Mouse (Mus musculus) MEL (cell line): ENCODE data around the gene Hint2. TPM values are rescaled to one million over a fixed set of nuclear protein-coding genes. Genes with fewer than 3 reads are reported as not detected.

Source experiments
- DNase-seq: peaks from one replicate; pipeline ENCODE4 v3.0.0; 2011; ENCODE audit warnings: low read depth, low spot score
- H3K27ac ChIP-seq: 2 replicates; pipeline ENCODE4 v1.5.1; 2012; ENCODE audit warnings: low read depth, mild to moderate bottlenecking, control low read depth, low read length, moderate library complexity; ENCODE audit not compliant: control insufficient read depth
- H3K27me3 ChIP-seq, 2 experiments: fragments of 150-350 bp in 1 of 2; sonication (generic) in 1 of 2; 2 replicates each; pipeline ENCODE4 v1.6.1; 2012; ENCODE audit warnings: low read length in 2 of 2, mild to moderate bottlenecking in 2 of 2, improper control_type of control experiment in 1 of 2, moderate library complexity in 1 of 2; ENCODE audit not compliant: insufficient read depth in 2 of 2, control insufficient read depth in 1 of 2
- H3K36me3 ChIP-seq, 2 experiments: 2 replicates each; pipeline ENCODE4 v1.6.1; 2012 to 2014; ENCODE audit warnings: low read length in 2 of 2, improper control_type of control experiment in 1 of 2, inconsistent platforms in 1 of 2, mild to moderate bottlenecking in 1 of 2; ENCODE audit not compliant: insufficient read depth in 2 of 2, control insufficient read depth in 1 of 2
- H3K4me1 ChIP-seq, 2 experiments: fragments of 150-350 bp in 1 of 2; sonication (generic) in 1 of 2; 2 replicates each; pipeline ENCODE4 v1.6.1; 2012; ENCODE audit warnings: low read length in 2 of 2, improper control_type of control experiment in 1 of 2, mild to moderate bottlenecking in 1 of 2; ENCODE audit not compliant: insufficient read depth in 2 of 2, control insufficient read depth in 1 of 2
- H3K4me3 ChIP-seq, 2 experiments: fragments of 150-350 bp in 1 of 2; sonication (generic) in 1 of 2; 2 replicates each; pipeline ENCODE4 v1.5.1; 2012; ENCODE audit warnings: low read depth in 2 of 2, low read length in 2 of 2, mild to moderate bottlenecking in 2 of 2, moderate library complexity in 2 of 2, control low read depth in 1 of 2, improper control_type of control experiment in 1 of 2; ENCODE audit not compliant: control insufficient read depth in 1 of 2, insufficient read depth in 1 of 2
- H3K79me2 ChIP-seq: 2 replicates; pipeline ENCODE4 v1.6.1; 2012; ENCODE audit warnings: mild to moderate bottlenecking, low read length, moderate library complexity; ENCODE audit not compliant: control insufficient read depth, poor library complexity, insufficient read depth
- H3K9ac ChIP-seq: 2 replicates; pipeline ENCODE4 v1.6.1; 2012; ENCODE audit warnings: low read depth, mild to moderate bottlenecking, control low read depth, low read length, moderate library complexity; ENCODE audit not compliant: control insufficient read depth, poor library complexity, severe bottlenecking
- H3K9me3 ChIP-seq: fragments of 150-350 bp; sonication (generic); replicated peaks from 2 replicates; pipeline ENCODE4 v1.6.1; 2012; ENCODE audit warnings: mild to moderate bottlenecking, low read length, improper control_type of control experiment, moderate library complexity; ENCODE audit not compliant: insufficient read depth
- CHD1 ChIP-seq: IDR thresholded peaks from 2 replicates; pipeline ENCODE4 v1.6.1; 2012; ENCODE audit warnings: low read depth, mild to moderate bottlenecking, inconsistent platforms, low read length, improper control_type of control experiment
- CHD2 ChIP-seq: IDR thresholded peaks from 2 replicates; pipeline ENCODE4 v1.6.1; 2011; ENCODE audit warnings: low read length, improper control_type of control experiment
- CTCF ChIP-seq, 3 experiments: IDR thresholded peaks in 2 of 3; conservative IDR thresholded peaks in 1 of 3; 2 replicates each; pipeline ENCODE4 v1.5.1; 2011 to 2012; ENCODE audit warnings: low read length in 3 of 3, low read depth in 2 of 3, mild to moderate bottlenecking in 2 of 3, improper control_type of control experiment in 1 of 3, inconsistent platforms in 1 of 3, mixed read lengths in 1 of 3, moderate library complexity in 1 of 3; ENCODE audit not compliant: control insufficient read depth in 1 of 3, insufficient read depth in 1 of 3, poor library complexity in 1 of 3, severe bottlenecking in 1 of 3
- ELF1 ChIP-seq: IDR thresholded peaks from 2 replicates; pipeline ENCODE4 v1.6.1; 2014; ENCODE audit warnings: low read depth, mild to moderate bottlenecking, inconsistent platforms, low read length, improper control_type of control experiment, moderate library complexity
- EP300 ChIP-seq, 2 experiments: IDR thresholded peaks; 2 replicates each; pipeline ENCODE4 v1.6.1; 2011; ENCODE audit warnings: improper control_type of control experiment in 2 of 2, low read length in 2 of 2, low read depth in 1 of 2, mild to moderate bottlenecking in 1 of 2
- ETS1 ChIP-seq: IDR thresholded peaks from 2 replicates; pipeline ENCODE4 v1.6.1; 2012; ENCODE audit warnings: low read depth, mild to moderate bottlenecking, inconsistent platforms, low read length, improper control_type of control experiment, moderate library complexity
- GATA1 ChIP-seq: IDR thresholded peaks from 2 replicates; pipeline ENCODE4 v1.6.1; 2011; ENCODE audit warnings: low read depth, low read length, improper control_type of control experiment
- JUND ChIP-seq: IDR thresholded peaks from 2 replicates; pipeline ENCODE4 v1.6.1; 2011; ENCODE audit warnings: low read depth, mild to moderate bottlenecking, improper control_type of control experiment, low read length
- KAT2A ChIP-seq: conservative IDR thresholded peaks from 2 replicates; pipeline ENCODE4 v1.6.1; 2012; ENCODE audit warnings: low read depth, low read length, improper control_type of control experiment, inconsistent platforms
- MAFK ChIP-seq: IDR thresholded peaks from 2 replicates; pipeline ENCODE4 v1.6.1; 2011; ENCODE audit warnings: low read depth, mild to moderate bottlenecking, low read length, improper control_type of control experiment, borderline replicate concordance
- MAX ChIP-seq: IDR thresholded peaks from 2 replicates; pipeline ENCODE4 v1.6.1; 2011; ENCODE audit warnings: low read length, improper control_type of control experiment
- MAZ ChIP-seq: IDR thresholded peaks from 2 replicates; pipeline ENCODE4 v1.6.1; 2012; ENCODE audit warnings: low read depth, mild to moderate bottlenecking, inconsistent platforms, low read length, improper control_type of control experiment
- MEF2A ChIP-seq: IDR thresholded peaks from 2 replicates; pipeline ENCODE4 v1.6.1; 2014; ENCODE audit warnings: low read depth, mild to moderate bottlenecking, inconsistent platforms, low read length, improper control_type of control experiment; ENCODE audit not compliant: poor library complexity, insufficient replicate concordance, severe bottlenecking; ENCODE audit errors: extremely low read depth
- MXI1 ChIP-seq: IDR thresholded peaks from 2 replicates; pipeline ENCODE4 v1.6.1; 2011; ENCODE audit warnings: mild to moderate bottlenecking, low read depth, low read length, improper control_type of control experiment
- MYB ChIP-seq: IDR thresholded peaks from 2 replicates; pipeline ENCODE4 v1.6.1; 2011; ENCODE audit warnings: mild to moderate bottlenecking, low read depth, low read length, improper control_type of control experiment
- NRF1 ChIP-seq: IDR thresholded peaks from 2 replicates; pipeline ENCODE4 v1.6.1; 2014; ENCODE audit warnings: low read depth, mild to moderate bottlenecking, inconsistent platforms, low read length, improper control_type of control experiment, moderate library complexity; ENCODE audit not compliant: poor library complexity, insufficient read depth, severe bottlenecking
- POLR2A ChIP-seq, 2 experiments: IDR thresholded peaks; 2 replicates each; pipeline ENCODE4 v1.6.1; 2011 to 2012; ENCODE audit warnings: low read length in 2 of 2, mild to moderate bottlenecking in 2 of 2, control low read depth in 1 of 2, improper control_type of control experiment in 1 of 2, low read depth in 1 of 2, moderate library complexity in 1 of 2; ENCODE audit not compliant: control insufficient read depth in 1 of 2, insufficient read depth in 1 of 2, poor library complexity in 1 of 2
- POLR2AphosphoS2 ChIP-seq: IDR thresholded peaks from 2 replicates; pipeline ENCODE4 v1.6.1; 2011; ENCODE audit warnings: low read length, improper control_type of control experiment
- POLR2AphosphoS5 ChIP-seq: IDR thresholded peaks from 2 replicates; pipeline ENCODE4 v1.6.1; 2012; ENCODE audit warnings: low read depth, borderline replicate concordance, mild to moderate bottlenecking, inconsistent platforms, low read length, moderate library complexity, mixed read lengths
- RAD21 ChIP-seq: IDR thresholded peaks from 2 replicates; pipeline ENCODE4 v1.6.1; 2011; ENCODE audit warnings: mild to moderate bottlenecking, low read depth, low read length, improper control_type of control experiment
- RCOR1 ChIP-seq: IDR thresholded peaks from 2 replicates; pipeline ENCODE4 v1.6.1; 2012; ENCODE audit warnings: low read depth, mild to moderate bottlenecking, inconsistent platforms, low read length, improper control_type of control experiment
- SIN3A ChIP-seq: IDR thresholded peaks from 2 replicates; pipeline ENCODE4 v1.6.1; 2012; ENCODE audit warnings: low read length, improper control_type of control experiment, inconsistent platforms
- SMC3 ChIP-seq: IDR thresholded peaks from 2 replicates; pipeline ENCODE4 v1.6.1; 2011; ENCODE audit warnings: low read depth, low read length, improper control_type of control experiment
- TAL1 ChIP-seq: IDR thresholded peaks from 2 replicates; pipeline ENCODE4 v1.6.1; 2012; ENCODE audit warnings: mild to moderate bottlenecking, inconsistent platforms, low read length, moderate library complexity, mixed read lengths
- TBP ChIP-seq: IDR thresholded peaks from 2 replicates; pipeline ENCODE4 v1.8.0; 2011; ENCODE audit warnings: low read depth, low read length, improper control_type of control experiment
- TCF12 ChIP-seq: IDR thresholded peaks from 2 replicates; pipeline ENCODE4 v1.6.1; 2014; ENCODE audit warnings: low read depth, mild to moderate bottlenecking, inconsistent platforms, low read length, improper control_type of control experiment, moderate library complexity
- USF1 ChIP-seq: IDR thresholded peaks from 2 replicates; pipeline ENCODE4 v1.6.1; 2014; ENCODE audit warnings: low read depth, mild to moderate bottlenecking, inconsistent platforms, low read length, improper control_type of control experiment, moderate library complexity
- USF2 ChIP-seq, 2 experiments: IDR thresholded peaks; 2 replicates each; pipeline ENCODE4 v1.6.1; 2011 to 2012; ENCODE audit warnings: improper control_type of control experiment in 2 of 2, low read length in 2 of 2, borderline replicate concordance in 1 of 2, inconsistent platforms in 1 of 2, low read depth in 1 of 2, mild to moderate bottlenecking in 1 of 2; ENCODE audit not compliant: insufficient read depth in 1 of 2
- ZKSCAN1 ChIP-seq: IDR thresholded peaks from 2 replicates; pipeline ENCODE4 v1.6.1; 2012; ENCODE audit warnings: low read depth, mild to moderate bottlenecking, inconsistent platforms, low read length, improper control_type of control experiment, moderate library complexity
- ZNF384 ChIP-seq: IDR thresholded peaks from 2 replicates; pipeline ENCODE4 v1.6.1; 2012; ENCODE audit warnings: low read depth, mild to moderate bottlenecking, inconsistent platforms, low read length, improper control_type of control experiment
- polyA plus RNA-seq, 2 experiments: library from polyadenylated mRNA; stranded (reverse) in 1 of 2; unstranded in 1 of 2; fragments of >175 nt in 1 of 2; fragments of >200 nt in 1 of 2; gene quantifications; 2 replicates each; pipeline versions ENCODE4 v1.2.1 to v1.2.4; 2012; ENCODE audit warnings: low replicate concordance in 2 of 2, low read depth in 1 of 2; ENCODE audit not compliant: insufficient read length in 2 of 2, insufficient read depth in 1 of 2, missing spikeins in 1 of 2
- total RNA-seq: library from RNA; depleted of rRNA; stranded (reverse); fragments of 300-350 nt; gene quantifications from 2 replicates; pipeline ENCODE4 v1.2.3, GENCODE M21; 2012

Gene Hint2
- total and polyA plus RNA-seq, 3 experiments, result 33.2 to 254 (median 46.4) TPM

GRCm38 (mm10) chr4:43694439-43695248, 38.4 kb upstream of the Hint2 start (continued):
- TF ChIP-seq USF1, result no peak
- no peak for TF ChIP-seq RAD21
- peak; percentile 81; the same call in 1 of the 2 replicates for TF ChIP-seq MEF2A
- TF ChIP-seq ELF1, result no peak
- no peak for TF ChIP-seq CTCF (IDR thresholded peaks at IDR 0.05 in 2 of 3, conservative IDR thresholded peaks at IDR 0.05 in 1 of 3; ENCODE audit: control insufficient read depth in 1 of 3, insufficient read depth in 1 of 3, low read depth in 2 of 3, low read length in 3 of 3, poor library complexity in 1 of 3, severe bottlenecking in 1 of 3)
- TF ChIP-seq NRF1, result no peak
- TF ChIP-seq MXI1, result peak; percentile 63
- TF ChIP-seq CHD2, result no peak
- TF ChIP-seq CHD1, result no peak
- peak; percentile 75; the same call in 1 of the 2 replicates for TF ChIP-seq RCOR1
- TF ChIP-seq MAZ, result no peak

- H3K79me2 ChIP-seq, result no peaks in the 10 kb centered on the region
- peaks cover 4 to 28% of the 10 kb centered on the region in 2 experiments for H3K4me1 ChIP-seq
- no peak overlapping the region for H3K4me3 ChIP-seq
- no peak for TF ChIP-seq TCF12
- no peak for TF ChIP-seq MAZ
- TF ChIP-seq CHD2, result no peak
- no peak for TF ChIP-seq SMC3
- peak; percentile 19; the same call in 1 of the 2 replicates for TF ChIP-seq TAL1
- TF ChIP-seq RCOR1, result no peak
- no peak for TF ChIP-seq SIN3A
- TF ChIP-seq MEF2A, result no peak
- no peak for TF ChIP-seq USF2 (IDR thresholded peaks at IDR 0.05; ENCODE audit: borderline replicate concordance in 1 of 2, insufficient read depth in 1 of 2, low read depth in 1 of 2, low read length in 2 of 2)
- TF ChIP-seq ETS1, result peak; percentile 39; the same call in 1 of the 2 replicates
- TF ChIP-seq MAFK, result no peak
- no peak for TF ChIP-seq JUND
- no peak for TF ChIP-seq TBP
- TF ChIP-seq EP300 (IDR thresholded peaks at IDR 0.05; ENCODE audit: low read depth in 1 of 2, low read length in 2 of 2), result peak; percentile 20 to 67; a peak in 3 of 4 replicates
- TF ChIP-seq POLR2A (IDR thresholded peaks at IDR 0.05; ENCODE audit: control insufficient read depth in 1 of 2, insufficient read depth in 1 of 2, low read depth in 1 of 2, low read length in 2 of 2, poor library complexity in 1 of 2), result no peak
- no peak for TF ChIP-seq ZNF384
- TF ChIP-seq POLR2AphosphoS2, result no peak
- TF ChIP-seq POLR2AphosphoS5, result no peak
- TF ChIP-seq MYB, result no peak
- 0 out of 2 replicates have a peak, but pooled peaks have one; percentile 25 for TF ChIP-seq GATA1
- no peak for TF ChIP-seq KAT2A
- TF ChIP-seq USF1, result peak; percentile 80
- TF ChIP-seq ZKSCAN1, result no peak
- peak; percentile 58 for TF ChIP-seq MAX
- TF ChIP-seq, all 39 proteins: peak for 6
- Histone ChIP-seq H3K9ac (no peak overlapping the region), H3K27me3 (0 out of 4 replicates have a peak, but pooled peaks cover 0 to 3% of the 10 kb centered on the region in 2 experiments), H3K27ac (peak overlapping the region; percentile 43), H3K36me3 (peaks cover 0 to 23% of the 10 kb centered on the region in 2 experiments; a peak in 2 of 4 replicates), H3K9me3 (no peaks in the 10 kb centered on the region)
- DNase-seq, result peak; percentile 66
Observed at GRCm38 (mm10) chr4:43693806-43694241, 37.6 kb upstream of the Hint2 start.
